Mouse (Mus musculus): Measurements from ENCODE around the gene Hoxa7. TPM values are rescaled to one million over a fixed set of nuclear protein-coding genes. Genes with fewer than 3 reads are reported as not detected.
A peak's percentile ranks its signal among the peaks of the same experiment; 100 is the strongest.

Gene Hoxa7
- polyA plus RNA-seq, 1 experiment from 2014 or later, result 0.34 TPM

- no peaks in the 10 kb centered on the region for H3K36me3 ChIP-seq (replicated peaks; ENCODE audit: control insufficient read depth, insufficient read depth, low read depth, low read length)
- no peaks in the 10 kb centered on the region for H3K9me3 ChIP-seq (replicated peaks; ENCODE audit: control insufficient read depth, low read length)
- no peak overlapping the region for H3K4me2 ChIP-seq (ENCODE audit: low read depth, low read length)
- H3K9ac ChIP-seq (replicated peaks; ENCODE audit: low read length), result no peak overlapping the region
- peak overlapping the region; percentile 15; the same call in 1 of the 2 replicates for H3K4me3 ChIP-seq (ENCODE audit: low read depth, low read length)
- no peaks in the 10 kb centered on the region; the same call in 1 of the 2 replicates for H3K4me1 ChIP-seq (ENCODE audit: control insufficient read depth, insufficient read depth, low read length)
- H3K27ac ChIP-seq (replicated peaks; ENCODE audit: low read depth, low read length), result no peak overlapping the region
- WGBS, result 2% methylated on average over 22 of the region's 22 CpGs
- no peak for ATAC-seq (replicated peaks; ENCODE audit: insufficient number of reproducible peaks, low FRiP score, low TSS enrichment, low read depth)
- no peak for DNase-seq (ENCODE audit: low spot score)
- peaks cover 94% of the 10 kb centered on the region for H3K27me3 ChIP-seq (ENCODE audit: control insufficient read depth, insufficient read depth, low read length)
Observed at GRCm38 (mm10) chr6:52202362-52203120, 19.1 kb downstream of the Hoxa7 start.

- no peak overlapping the region for H3K9ac ChIP-seq (replicated peaks; ENCODE audit: low read length)
- no peak overlapping the region for H3K4me3 ChIP-seq (ENCODE audit: low read depth, low read length)
- no peaks in the 10 kb centered on the region for H3K9me3 ChIP-seq (replicated peaks; ENCODE audit: control insufficient read depth, low read length)
- 5% methylated on average over 1 of the region's 1 CpGs for WGBS
- DNase-seq (ENCODE audit: low spot score) (no peak), ATAC-seq (replicated peaks; ENCODE audit: insufficient number of reproducible peaks, low FRiP score, low TSS enrichment, low read depth) (no peak)
- H3K4me1 ChIP-seq (ENCODE audit: control insufficient read depth, insufficient read depth, low read length), result no peaks in the 10 kb centered on the region; the same call in 1 of the 2 replicates
- H3K4me2 ChIP-seq (ENCODE audit: low read depth, low read length), result no peak overlapping the region; the same call in 1 of the 2 replicates
- no peaks in the 10 kb centered on the region for H3K36me3 ChIP-seq (replicated peaks; ENCODE audit: control insufficient read depth, insufficient read depth, low read depth, low read length)
- H3K27ac ChIP-seq (replicated peaks; ENCODE audit: low read depth, low read length), result no peak overlapping the region
- peaks cover 93% of the 10 kb centered on the region for H3K27me3 ChIP-seq (ENCODE audit: control insufficient read depth, insufficient read depth, low read length)
Observed at GRCm38 (mm10) chr6:52201269-52201668, 20.4 kb downstream of the Hoxa7 start.

- no peak overlapping the region for H3K9ac ChIP-seq (replicated peaks; ENCODE audit: low read length)
- H3K36me3 ChIP-seq (replicated peaks; ENCODE audit: control insufficient read depth, insufficient read depth, low read depth, low read length), result no peaks in the 10 kb centered on the region
- no peak overlapping the region for H3K27ac ChIP-seq (replicated peaks; ENCODE audit: low read depth, low read length)
- H3K9me3 ChIP-seq (replicated peaks; ENCODE audit: control insufficient read depth, low read length), result no peaks in the 10 kb centered on the region
- no peaks in the 10 kb centered on the region; the same call in 1 of the 2 replicates for H3K4me1 ChIP-seq (ENCODE audit: control insufficient read depth, insufficient read depth, low read length)
- no peak for ATAC-seq (replicated peaks; ENCODE audit: insufficient number of reproducible peaks, low FRiP score, low TSS enrichment, low read depth)
- H3K4me2 ChIP-seq (ENCODE audit: low read depth, low read length), result no peak overlapping the region
- H3K4me3 ChIP-seq (ENCODE audit: low read depth, low read length), result no peak overlapping the region
- DNase-seq (ENCODE audit: low spot score), result no peak
- peaks cover 93% of the 10 kb centered on the region for H3K27me3 ChIP-seq (ENCODE audit: control insufficient read depth, insufficient read depth, low read length)
- 5% methylated on average over 10 of the region's 10 CpGs for WGBS
Observed at GRCm38 (mm10) chr6:52200751-52201250, 20.9 kb downstream of the Hoxa7 start.

GRCm38 (mm10) chr6:52200073-52200750, 21.4 kb downstream of the Hoxa7 start:
- Histone ChIP-seq H3K9ac (replicated peaks; ENCODE audit: low read length) (no peak overlapping the region), H3K4me3 (ENCODE audit: low read depth, low read length) (no peak overlapping the region), H3K27me3 (ENCODE audit: control insufficient read depth, insufficient read depth, low read length) (peaks cover 91% of the 10 kb centered on the region), H3K4me1 (ENCODE audit: control insufficient read depth, insufficient read depth, low read length) (no peaks in the 10 kb centered on the region; the same call in 1 of the 2 replicates), H3K36me3 (replicated peaks; ENCODE audit: control insufficient read depth, insufficient read depth, low read depth, low read length) (no peaks in the 10 kb centered on the region), H3K27ac (replicated peaks; ENCODE audit: low read depth, low read length) (no peak overlapping the region), H3K9me3 (replicated peaks; ENCODE audit: control insufficient read depth, low read length) (no peaks in the 10 kb centered on the region), H3K4me2 (ENCODE audit: low read depth, low read length) (no peak overlapping the region)
- ATAC-seq (replicated peaks; ENCODE audit: insufficient number of reproducible peaks, low FRiP score, low TSS enrichment, low read depth) (no peak), DNase-seq (ENCODE audit: low spot score) (no peak)
- WGBS, result 1% methylated on average over 30 of the region's 30 CpGs

- Histone ChIP-seq H3K27me3 (ENCODE audit: control insufficient read depth, insufficient read depth, low read length) (peaks cover 89% of the 10 kb centered on the region), H3K36me3 (replicated peaks; ENCODE audit: control insufficient read depth, insufficient read depth, low read depth, low read length) (no peaks in the 10 kb centered on the region), H3K4me2 (ENCODE audit: low read depth, low read length) (no peak overlapping the region), H3K4me1 (ENCODE audit: control insufficient read depth, insufficient read depth, low read length) (no peaks in the 10 kb centered on the region), H3K9ac (replicated peaks; ENCODE audit: low read length) (no peak overlapping the region), H3K4me3 (ENCODE audit: low read depth, low read length) (no peak overlapping the region), H3K9me3 (replicated peaks; ENCODE audit: control insufficient read depth, low read length) (no peaks in the 10 kb centered on the region), H3K27ac (replicated peaks; ENCODE audit: low read depth, low read length) (no peak overlapping the region)
- no peak for ATAC-seq (replicated peaks; ENCODE audit: insufficient number of reproducible peaks, low FRiP score, low TSS enrichment, low read depth)
- WGBS, result 2% methylated on average over 10 of the region's 10 CpGs
- no peak for DNase-seq (ENCODE audit: low spot score)
Observed at GRCm38 (mm10) chr6:52197271-52197670, 24.4 kb downstream of the Hoxa7 start.

- Histone ChIP-seq H3K4me3 (ENCODE audit: low read depth, low read length) (no peak overlapping the region), H3K9me3 (replicated peaks; ENCODE audit: control insufficient read depth, low read length) (no peaks in the 10 kb centered on the region), H3K36me3 (replicated peaks; ENCODE audit: control insufficient read depth, insufficient read depth, low read depth, low read length) (no peaks in the 10 kb centered on the region), H3K4me2 (ENCODE audit: low read depth, low read length) (no peak overlapping the region), H3K27ac (replicated peaks; ENCODE audit: low read depth, low read length) (no peak overlapping the region), H3K4me1 (ENCODE audit: control insufficient read depth, insufficient read depth, low read length) (no peaks in the 10 kb centered on the region; the same call in 1 of the 2 replicates), H3K27me3 (ENCODE audit: control insufficient read depth, insufficient read depth, low read length) (peaks cover 90% of the 10 kb centered on the region), H3K9ac (replicated peaks; ENCODE audit: low read length) (no peak overlapping the region)
- ATAC-seq (replicated peaks; ENCODE audit: insufficient number of reproducible peaks, low FRiP score, low TSS enrichment, low read depth) (no peak), DNase-seq (ENCODE audit: low spot score) (no peak)
- under 1% methylated on average over 9 of the region's 9 CpGs for WGBS
Observed at GRCm38 (mm10) chr6:52196811-52197210, 24.8 kb downstream of the Hoxa7 start.

- DNase-seq (ENCODE audit: low spot score), result no peak
Observed at GRCm38 (mm10) chr6:52194690-52195089, 27.0 kb downstream of the Hoxa7 start.

More at GRCm38 (mm10) chr6:52194690-52195089, 27.0 kb downstream of the Hoxa7 start:
- 2% methylated on average over 10 of the region's 10 CpGs for WGBS
- Histone ChIP-seq H3K9me3 (replicated peaks; ENCODE audit: control insufficient read depth, low read length) (no peaks in the 10 kb centered on the region), H3K4me2 (ENCODE audit: low read depth, low read length) (no peak overlapping the region), H3K9ac (replicated peaks; ENCODE audit: low read length) (no peak overlapping the region), H3K36me3 (replicated peaks; ENCODE audit: control insufficient read depth, insufficient read depth, low read depth, low read length) (no peaks in the 10 kb centered on the region), H3K4me1 (ENCODE audit: control insufficient read depth, insufficient read depth, low read length) (peaks cover 2% of the 10 kb centered on the region; the same call in 1 of the 2 replicates), H3K27ac (replicated peaks; ENCODE audit: low read depth, low read length) (no peak overlapping the region), H3K4me3 (ENCODE audit: low read depth, low read length) (no peak overlapping the region), H3K27me3 (ENCODE audit: control insufficient read depth, insufficient read depth, low read length) (peaks cover 88% of the 10 kb centered on the region)
- no peak for ATAC-seq (replicated peaks; ENCODE audit: insufficient number of reproducible peaks, low FRiP score, low TSS enrichment, low read depth)

Data from embryonic facial prominence, embryonic 11.5 days (tissue).